Mouse (Mus musculus): ENCODE data around the gene Gm20422. TPM values are rescaled to one million over a fixed set of nuclear protein-coding genes. Genes with fewer than 3 reads are reported as not detected.

Gm20422 gene
- polyA plus RNA-seq, 1 experiment from 2014 or later = 0.86 TPM

DNA sequence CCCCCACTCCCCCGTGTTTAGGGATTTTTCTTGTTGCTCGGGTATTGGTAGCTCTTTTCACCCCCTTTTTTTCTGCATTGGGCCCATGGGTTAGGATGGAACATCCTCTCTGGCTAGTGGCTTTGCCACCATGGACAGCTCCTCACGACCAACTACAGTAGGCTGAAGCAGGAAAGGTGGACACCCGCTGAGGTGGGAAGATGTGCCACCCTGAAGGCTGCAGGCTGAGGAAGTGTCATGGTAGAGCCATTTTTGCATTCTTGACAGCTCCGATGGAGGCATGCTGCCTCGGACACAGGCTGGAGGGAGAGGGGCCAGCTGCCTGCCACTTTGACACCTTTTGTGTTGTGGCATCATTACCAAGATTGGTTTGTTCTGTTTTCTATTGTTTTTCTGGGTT lies 72.9 kb downstream of the Gm20422 start:
- no peak for TF ChIP-seq EP300 (IDR thresholded peaks at IDR 0.05; ENCODE audit: low read depth)
- TF ChIP-seq CTCF (IDR thresholded peaks at IDR 0.05; ENCODE audit: low read depth) = no peak
- H3K4me1 ChIP-seq (ENCODE audit: insufficient read depth) = no peaks in the 10 kb centered on the region
- H3K36me3 ChIP-seq (replicated peaks; ENCODE audit: insufficient read depth, low read length) = peaks cover 34% of the 10 kb centered on the region
- ATAC-seq (no peak), DNase-seq (no peak)
- no peak overlapping the region for H3K9ac ChIP-seq (replicated peaks)
- no peak overlapping the region for H3K4me3 ChIP-seq (ENCODE audit: low read depth, low read length)
- H3K27me3 ChIP-seq (ENCODE audit: insufficient read depth, low read length) = no peaks in the 10 kb centered on the region
- H3K27ac ChIP-seq (ENCODE audit: low read depth) = no peak overlapping the region
- 66% methylated on average over 6 of the region's 6 CpGs for WGBS (ENCODE audit: insufficient replicate concordance)
- peaks cover 6% of the 10 kb centered on the region; the same call in 1 of the 2 replicates for H3K9me3 ChIP-seq (ENCODE audit: low read length)
- no peak overlapping the region for H3K4me2 ChIP-seq (ENCODE audit: low read depth, low read length)

Other genes starting within 250 kb of the Gm20422 start
- 4.5 and 4.6 TPM in 2 replicates for gene Zfp868, start 149.3 kb downstream of the Gm20422 start, polyA plus RNA-seq (2015; fragmentation: Nextera tagmentation; extraction: Ambion mirVana)
- 0.28 and 0.32 TPM in 2 replicates for gene Zfp964, start 120.4 kb downstream of the Gm20422 start, polyA plus RNA-seq (2015; fragmentation: Nextera tagmentation; extraction: Ambion mirVana)
- gene Zfp869, start 64.2 kb downstream of the Gm20422 start, polyA plus RNA-seq (2015; fragmentation: Nextera tagmentation; extraction: Ambion mirVana) = 6.8 and 7.9 TPM in 2 replicates
- gene Zfp963, start 24.9 kb downstream of the Gm20422 start, polyA plus RNA-seq (2015; fragmentation: Nextera tagmentation; extraction: Ambion mirVana) = 2.1 and 2.3 TPM in 2 replicates
- gene Atp13a1, start 16.3 kb upstream of the Gm20422 start, polyA plus RNA-seq (2015; fragmentation: Nextera tagmentation; extraction: Ambion mirVana) = 12.9 and 13.8 TPM in 2 replicates
- 3.6 and 4.6 TPM in 2 replicates for gene Zfp866, start 16.3 kb upstream of the Gm20422 start, polyA plus RNA-seq (2015; fragmentation: Nextera tagmentation; extraction: Ambion mirVana)
- gene Gmip, start 33.8 kb upstream of the Gm20422 start, polyA plus RNA-seq (2015; fragmentation: Nextera tagmentation; extraction: Ambion mirVana) = 6.2 and 7.4 TPM in 2 replicates
- 0.04 and 0.05 TPM in 2 replicates for gene Lpar2, start 47.5 kb upstream of the Gm20422 start, polyA plus RNA-seq (2015; fragmentation: Nextera tagmentation; extraction: Ambion mirVana)
- gene Pbx4, start 57.6 kb upstream of the Gm20422 start, polyA plus RNA-seq (2015; fragmentation: Nextera tagmentation; extraction: Ambion mirVana) = 2.3 and 2.7 TPM in 2 replicates
- gene Cilp2, start 112.8 kb upstream of the Gm20422 start, polyA plus RNA-seq (2015; fragmentation: Nextera tagmentation; extraction: Ambion mirVana) = 0.02 TPM in 1 of 2 replicates, not detected in the other
- gene Tssk6, start 127.3 kb upstream of the Gm20422 start, polyA plus RNA-seq (2015; fragmentation: Nextera tagmentation; extraction: Ambion mirVana) = 1.3 and 1.7 TPM in 2 replicates
- 152 TPM in 2 replicates for gene Ndufa13, start 127.7 kb upstream of the Gm20422 start, polyA plus RNA-seq (2015; fragmentation: Nextera tagmentation; extraction: Ambion mirVana)
- 0.72 and 0.89 TPM in 2 replicates for gene Yjefn3, start 127.8 kb upstream of the Gm20422 start, polyA plus RNA-seq (2015; fragmentation: Nextera tagmentation; extraction: Ambion mirVana)
- gene Gatad2a, start 221.5 kb upstream of the Gm20422 start, polyA plus RNA-seq (2015; fragmentation: Nextera tagmentation; extraction: Ambion mirVana) = 19.5 and 20.7 TPM in 2 replicates

Data from liver, postnatal 0 days (tissue).